Mouse (Mus musculus) spleen, adult 2 months (tissue): Measurements from ENCODE around the gene Jmjd1c.

Experiments
- CTCF ChIP-seq: fragments of 200-500 bp; IDR thresholded peaks from 2 replicates; pipeline ENCODE4 v1.5.1; 2011; ENCODE audit warnings: mild to moderate bottlenecking, inconsistent platforms; ENCODE audit not compliant: insufficient read depth, insufficient read length, insufficient replicate concordance; ENCODE audit errors: extremely low read depth
- POLR2A ChIP-seq: fragments of 200-500 bp; IDR thresholded peaks from 2 replicates; pipeline ENCODE4 v1.6.1; 2011; ENCODE audit warnings: low read depth, low read length, inconsistent platforms

GRCm38 (mm10) chr10:67202470-67202869 is 106.5 kb downstream of the Jmjd1c start:
- no peak for TF ChIP-seq CTCF
- no peak for TF ChIP-seq POLR2A
